Mouse (Mus musculus) limb, embryonic 10.5 days (tissue): ENCODE data around the gene Gm49320. TPM values are rescaled to one million over a fixed set of nuclear protein-coding genes. Genes with fewer than 3 reads are reported as not detected.

ENCODE experiments used
- DNase-seq: peaks from one replicate; pipeline ENCODE4 v3.0.0-alpha.2; 2017; ENCODE audit warnings: low spot score
- H3K27ac ChIP-seq: fragments of 300-500 bp; sonication (generic); 2 replicates; pipeline ENCODE4 v1.5.1; 2016; ENCODE audit warnings: mild to moderate bottlenecking
- H3K27me3 ChIP-seq: fragments of 300-500 bp; sonication (generic); 2 replicates; pipeline ENCODE4 v1.6.1; 2016; ENCODE audit warnings: low read depth, mild to moderate bottlenecking; ENCODE audit not compliant: poor library complexity, severe bottlenecking
- H3K36me3 ChIP-seq: fragments of 300-500 bp; sonication (generic); 2 replicates; pipeline ENCODE4 v1.6.1; 2016; ENCODE audit warnings: mild to moderate bottlenecking, moderate library complexity
- H3K4me1 ChIP-seq: fragments of 300-500 bp; sonication (generic); 2 replicates; pipeline ENCODE4 v1.6.1; 2016
- H3K4me3 ChIP-seq: fragments of 300-500 bp; sonication (generic); 2 replicates; pipeline ENCODE4 v1.5.1; 2016; ENCODE audit warnings: mild to moderate bottlenecking, moderate library complexity
- H3K9me3 ChIP-seq: fragments of 300-500 bp; sonication (generic); replicated peaks from 2 replicates; pipeline ENCODE4 v1.6.1; 2016; ENCODE audit warnings: mild to moderate bottlenecking
- WGBS: fragments of 180-500 bp; shearing (Covaris S2); methylation state at CpG from one replicate; pipeline ENCODE4 v1.1.7; 2016; 5-methylcytosine and 5-hydroxymethylcytosine counted together
- polyA plus RNA-seq: library from polyadenylated mRNA; unstranded; fragments of >200 nt; fragmentation: Nextera tagmentation; extraction: Ambion mirVana; gene quantifications from 2 replicates; pipeline ENCODE4 v1.2.1, GENCODE M21; 2016

Gene Gm49320
- polyA plus RNA-seq, 1 experiment from 2014 or later: 1.6 TPM

GRCm38 (mm10) chr8:4276111-4276465 is 37.4 kb downstream of the Gm49320 start:
- Histone ChIP-seq H3K9me3 (no peaks in the 10 kb centered on the region), H3K27ac (peak overlapping the region; percentile 91), H3K4me1 (peaks cover 8% of the 10 kb centered on the region), H3K36me3 (peaks cover 31% of the 10 kb centered on the region), H3K4me3 (peak overlapping the region; percentile 81), H3K27me3 (no peaks in the 10 kb centered on the region)
- 33% methylated on average over 9 of the region's 9 CpGs for WGBS
- no peak for DNase-seq

- Histone ChIP-seq H3K4me1 (no peaks in the 10 kb centered on the region), H3K27ac (no peak overlapping the region), H3K36me3 (peaks cover 100% of the 10 kb centered on the region), H3K4me3 (no peak overlapping the region), H3K27me3 (no peaks in the 10 kb centered on the region), H3K9me3 (no peaks in the 10 kb centered on the region)
- WGBS: 89% methylated on average over 5 of the region's 5 CpGs
- no peak for DNase-seq
These were observed 54.1 kb downstream of the Gm49320 start for GRCm38 (mm10) chr8:4292738-4293137.

GRCm38 (mm10) chr8:4297822-4298221 is 59.2 kb downstream of the Gm49320 start:
- H3K9me3 ChIP-seq: no peaks in the 10 kb centered on the region
- H3K4me1 ChIP-seq: no peaks in the 10 kb centered on the region
- H3K4me3 ChIP-seq: no peak overlapping the region
- WGBS: 91% methylated on average over 4 of the region's 4 CpGs
- peaks cover 98% of the 10 kb centered on the region for H3K36me3 ChIP-seq
- DNase-seq: no peak
- H3K27me3 ChIP-seq: no peaks in the 10 kb centered on the region
- no peak overlapping the region for H3K27ac ChIP-seq

Other genes starting within 250 kb of the Gm49320 start
- gene Cd209f, start 133.0 kb upstream of the Gm49320 start, polyA plus RNA-seq: not detected in 2 replicates
- gene Cd209g, start 104.8 kb upstream of the Gm49320 start, polyA plus RNA-seq: not detected in 2 replicates
- gene Evi5l, start 72.3 kb upstream of the Gm49320 start, polyA plus RNA-seq: 14.4 and 25.5 TPM in 2 replicates
- 1.5 and 2.2 TPM in 2 replicates for gene Prr36, start 21.4 kb upstream of the Gm49320 start, polyA plus RNA-seq
- 0.11 and 0.20 TPM in 2 replicates for gene Lrrc8e, start 12.0 kb upstream of the Gm49320 start, polyA plus RNA-seq
- 32.8 and 34.2 TPM in 2 replicates for gene Map2k7, start 125 bp upstream of the Gm49320 start, polyA plus RNA-seq
- gene Tgfbr3l, start 9.3 kb downstream of the Gm49320 start, polyA plus RNA-seq: 2.8 and 3.3 TPM in 2 replicates
- 70.0 and 72.1 TPM in 2 replicates for gene Snapc2, start 14.2 kb downstream of the Gm49320 start, polyA plus RNA-seq
- 113 and 132 TPM in 2 replicates for gene Ctxn1, start 20.4 kb downstream of the Gm49320 start, polyA plus RNA-seq
- 71.3 and 75.7 TPM in 2 replicates for gene Timm44, start 37.0 kb downstream of the Gm49320 start, polyA plus RNA-seq
- 24.2 and 27.9 TPM in 2 replicates for gene Ccl25, start 86.3 kb downstream of the Gm49320 start, polyA plus RNA-seq
- 373 and 395 TPM in 2 replicates for gene Elavl1, start 86.5 kb downstream of the Gm49320 start, polyA plus RNA-seq